Mouse (Mus musculus) megakaryocyte, embryonic 14.5 days (primary cell): Measurements from ENCODE around the gene Mreg. TPM values are rescaled to one million over a fixed set of nuclear protein-coding genes. Genes with fewer than 3 reads are reported as not detected.

Source experiments
- H3K27me3 ChIP-seq: replicated peaks from 2 replicates; pipeline ENCODE3; 2012; ENCODE audit warnings: inconsistent platforms
- H3K36me3 ChIP-seq: replicated peaks from 2 replicates; pipeline ENCODE3; 2012; ENCODE audit warnings: low read length, inconsistent platforms, mixed read lengths
- H3K4me1 ChIP-seq: 2 replicates; pipeline ENCODE4 v1.6.1; 2012; ENCODE audit warnings: inconsistent platforms
- H3K4me3 ChIP-seq: replicated peaks from 2 replicates; pipeline ENCODE3; 2012; ENCODE audit warnings: moderate library complexity, mild to moderate bottlenecking, inconsistent platforms
- H3K9me3 ChIP-seq: 2 replicates; pipeline ENCODE4 v1.6.1; 2012; ENCODE audit warnings: inconsistent platforms
- FLI1 ChIP-seq: IDR thresholded peaks from 2 replicates; pipeline ENCODE4 v1.6.1; 2012; ENCODE audit warnings: low read length, inconsistent platforms, mixed read lengths
- GATA1 ChIP-seq: IDR thresholded peaks from 3 replicates; pipeline ENCODE4 v1.6.1; 2012; ENCODE audit warnings: mixed read lengths, low read length, inconsistent platforms, borderline replicate concordance
- polyA plus RNA-seq: library from polyadenylated mRNA; stranded (reverse); fragments of >175 nt; gene quantifications from 2 replicates; pipeline ENCODE4 v1.2.3, GENCODE M21; 2012; ENCODE audit warnings: low replicate concordance; ENCODE audit not compliant: insufficient read depth

Gene Mreg
- polyA plus RNA-seq, 1 experiment, result 0.26 TPM

GRCm38 (mm10) chr1:72174183-72174582 lies 37.9 kb downstream of the Mreg start:
- no peaks in the 10 kb centered on the region for H3K4me1 ChIP-seq
- H3K36me3 ChIP-seq, result no peaks in the 10 kb centered on the region
- no peaks in the 10 kb centered on the region for H3K27me3 ChIP-seq
- TF ChIP-seq GATA1 (no peak), FLI1 (no peak)
- H3K4me3 ChIP-seq, result no peak overlapping the region
- no peaks in the 10 kb centered on the region for H3K9me3 ChIP-seq

GRCm38 (mm10) chr1:72173402-72174051 lies 38.6 kb downstream of the Mreg start:
- no peak overlapping the region for H3K4me3 ChIP-seq
- no peak for TF ChIP-seq GATA1
- TF ChIP-seq FLI1, result no peak
- H3K4me1 ChIP-seq, result no peaks in the 10 kb centered on the region
- no peaks in the 10 kb centered on the region for H3K27me3 ChIP-seq
- H3K9me3 ChIP-seq, result no peaks in the 10 kb centered on the region
- H3K36me3 ChIP-seq, result no peaks in the 10 kb centered on the region

GRCm38 (mm10) chr1:72172788-72173187 lies 39.3 kb downstream of the Mreg start:
- H3K9me3 ChIP-seq, result no peaks in the 10 kb centered on the region
- H3K36me3 ChIP-seq, result no peaks in the 10 kb centered on the region
- TF ChIP-seq GATA1 (no peak), FLI1 (no peak)
- H3K4me1 ChIP-seq, result no peaks in the 10 kb centered on the region
- no peaks in the 10 kb centered on the region for H3K27me3 ChIP-seq
- no peak overlapping the region for H3K4me3 ChIP-seq

- Histone ChIP-seq H3K4me1 (no peaks in the 10 kb centered on the region), H3K9me3 (peaks cover 12% of the 10 kb centered on the region), H3K36me3 (no peaks in the 10 kb centered on the region), H3K27me3 (no peaks in the 10 kb centered on the region), H3K4me3 (no peak overlapping the region)
- TF ChIP-seq FLI1, result no peak
- no peak for TF ChIP-seq GATA1
Observed at GRCm38 (mm10) chr1:72171001-72171860, 40.9 kb downstream of the Mreg start.

GRCm38 (mm10) chr1:72167024-72167423 lies 45.1 kb downstream of the Mreg start:
- no peaks in the 10 kb centered on the region for H3K4me1 ChIP-seq
- H3K36me3 ChIP-seq, result no peaks in the 10 kb centered on the region
- H3K4me3 ChIP-seq, result no peak overlapping the region
- peaks cover 12% of the 10 kb centered on the region for H3K9me3 ChIP-seq
- TF ChIP-seq FLI1 (no peak), GATA1 (no peak)
- no peaks in the 10 kb centered on the region for H3K27me3 ChIP-seq

GRCm38 (mm10) chr1:72166468-72166814 lies 45.7 kb downstream of the Mreg start:
- Histone ChIP-seq H3K4me3 (peak overlapping the region; percentile 5), H3K27me3 (no peaks in the 10 kb centered on the region), H3K36me3 (no peaks in the 10 kb centered on the region), H3K4me1 (no peaks in the 10 kb centered on the region), H3K9me3 (peaks cover 12% of the 10 kb centered on the region)
- TF ChIP-seq FLI1, result no peak

- no peak for TF ChIP-seq FLI1
- TF ChIP-seq GATA1, result no peak
- Histone ChIP-seq H3K4me1 (no peaks in the 10 kb centered on the region), H3K27me3 (no peaks in the 10 kb centered on the region), H3K36me3 (no peaks in the 10 kb centered on the region), H3K4me3 (no peak overlapping the region), H3K9me3 (peaks cover 12% of the 10 kb centered on the region)
Observed at GRCm38 (mm10) chr1:72165723-72166467, 46.2 kb downstream of the Mreg start.

- Histone ChIP-seq H3K27me3 (no peaks in the 10 kb centered on the region), H3K4me1 (no peaks in the 10 kb centered on the region), H3K36me3 (no peaks in the 10 kb centered on the region), H3K9me3 (0 out of 2 replicates have a peak, but pooled peaks cover 3% of the 10 kb centered on the region), H3K4me3 (no peak overlapping the region)
- TF ChIP-seq FLI1, result no peak
- TF ChIP-seq GATA1, result no peak
Observed at GRCm38 (mm10) chr1:72160321-72160720, 51.8 kb downstream of the Mreg start.

GRCm38 (mm10) chr1:72145041-72145440 lies 67.1 kb downstream of the Mreg start:
- Histone ChIP-seq H3K9me3 (no peaks in the 10 kb centered on the region), H3K36me3 (no peaks in the 10 kb centered on the region), H3K27me3 (no peaks in the 10 kb centered on the region), H3K4me1 (peaks cover 3% of the 10 kb centered on the region), H3K4me3 (no peak overlapping the region)
- TF ChIP-seq FLI1, result no peak
- TF ChIP-seq GATA1, result no peak

- H3K9me3 ChIP-seq, result no peaks in the 10 kb centered on the region
- peaks cover 3% of the 10 kb centered on the region for H3K4me1 ChIP-seq
- no peaks in the 10 kb centered on the region for H3K36me3 ChIP-seq
- no peak overlapping the region for H3K4me3 ChIP-seq
- H3K27me3 ChIP-seq, result no peaks in the 10 kb centered on the region
- TF ChIP-seq GATA1 (no peak), FLI1 (no peak)
Observed at GRCm38 (mm10) chr1:72144426-72144825, 67.7 kb downstream of the Mreg start.
